Mouse (Mus musculus): ENCODE results near the gene Zcchc10. TPM values are rescaled to one million over a fixed set of nuclear protein-coding genes. Genes with fewer than 3 reads are reported as not detected.

Zcchc10 gene
- total RNA-seq, 2 experiments from 2014 or later: 8.4 to 11.1 TPM

- intact Hi-C loops (cut with DNase I): loop anchor here (5.0 kb wide), 1 partner anchor 49 kb away; the partner anchor contains the start of gene Hspa4
- peak; percentile 40 to 61 for DNase-seq (ENCODE audit: extremely low spot score in 1 of 2, low spot score in 2 of 2)
Observed at GRCm38 (mm10) chr11:53351224-53351942, 26.9 kb downstream of the Zcchc10 start.

- intact Hi-C loops (cut with DNase I): loop anchor here (5.0 kb wide), 1 partner anchor 50 kb away; the partner anchor contains the start of gene Hspa4
- peak in 1 of 2 experiments; percentile 22 for DNase-seq (ENCODE audit: extremely low spot score in 1 of 2, low spot score in 2 of 2)
Observed at GRCm38 (mm10) chr11:53351943-53352590, 27.6 kb downstream of the Zcchc10 start.

GRCm38 (mm10) chr11:53358504-53359155 is 34.2 kb downstream of the Zcchc10 start:
- intact Hi-C loops (cut with DNase I): no loop called here
- no peak for DNase-seq (ENCODE audit: extremely low spot score in 1 of 2, low spot score in 2 of 2)

GRCm38 (mm10) chr11:53367032-53367431 is 42.6 kb downstream of the Zcchc10 start:
- DNase-seq (ENCODE audit: extremely low spot score in 1 of 2, low spot score in 2 of 2): no peak
- intact Hi-C loops (cut with DNase I): no loop called here

- intact Hi-C loops (cut with DNase I): loop anchor here (5.0 kb wide), 1 partner anchor 33 kb away; no protein-coding TSS in a partner anchor
- no peak for DNase-seq (ENCODE audit: extremely low spot score in 1 of 2, low spot score in 2 of 2)
Observed at GRCm38 (mm10) chr11:53378918-53379317, 54.4 kb downstream of the Zcchc10 start.

Other genes starting within 250 kb of the Zcchc10 start
- gene Hspa4, start 24.2 kb upstream of the Zcchc10 start, total RNA-seq (2021): 100 to 1,000 TPM; 188 to 192 TPM
- 100 to 1,000 TPM; 172 to 173 TPM for gene Aff4, start 26.2 kb downstream of the Zcchc10 start, total RNA-seq (2021)
- gene Leap2, start 98.5 kb downstream of the Zcchc10 start, total RNA-seq (2021): not detected
- 100 to 1,000 TPM; 560 to 578 TPM for gene Uqcrq, start 106.2 kb downstream of the Zcchc10 start, total RNA-seq (2021)
- gene Gdf9, start 106.3 kb downstream of the Zcchc10 start, total RNA-seq (2021): 1 to 10 TPM in 1 of 2 experiments, under 1 TPM in 1; 0.58 to 1.5 TPM
- gene Gm10447, start 132.4 kb downstream of the Zcchc10 start, total RNA-seq (2021): not detected
- gene Shroom1, start 132.5 kb downstream of the Zcchc10 start, total RNA-seq (2021): 1 to 10 TPM; 3.4 to 4.5 TPM
- not detected for gene Gm9837, start 145.8 kb downstream of the Zcchc10 start, total RNA-seq (2021)
- 1 to 10 TPM; 1.1 to 2.1 TPM for gene Gm9945, start 155.5 kb downstream of the Zcchc10 start, total RNA-seq (2021)
- gene Sowaha, start 155.6 kb downstream of the Zcchc10 start, total RNA-seq (2021): 10 to 100 TPM; 43.8 to 50.1 TPM
- 100 to 1,000 TPM; 111 to 124 TPM for gene Sept8, start 194.6 kb downstream of the Zcchc10 start, total RNA-seq (2021)
- gene Kif3a, start 242.7 kb downstream of the Zcchc10 start, total RNA-seq (2021): 100 to 1,000 TPM; 164 to 169 TPM

Data from left cerebral cortex, postnatal 10 days (tissue).